Mouse (Mus musculus): ENCODE measurements around the gene Ubtf.

Ubtf gene

GRCm38 (mm10) chr11:102347683-102348082 is 28.1 kb upstream of the Ubtf start:
- DNase-seq (ENCODE audit: low read depth, low spot score) = no peak

GRCm38 (mm10) chr11:102346926-102347325 is 27.4 kb upstream of the Ubtf start:
- no peak for DNase-seq (ENCODE audit: low read depth, low spot score)

- no peak for DNase-seq (ENCODE audit: low read depth, low spot score)
Observed at GRCm38 (mm10) chr11:102344458-102344857, 24.9 kb upstream of the Ubtf start.

GRCm38 (mm10) chr11:102342742-102343141 is 23.2 kb upstream of the Ubtf start:
- DNase-seq (ENCODE audit: low read depth, low spot score) = no peak

GRCm38 (mm10) chr11:102341101-102341500 is 21.6 kb upstream of the Ubtf start:
- DNase-seq (ENCODE audit: low read depth, low spot score) = no peak

- DNase-seq (ENCODE audit: low read depth, low spot score) = no peak
Observed at GRCm38 (mm10) chr11:102339624-102340023, 20.1 kb upstream of the Ubtf start.

GRCm38 (mm10) chr11:102339195-102339594 is 19.7 kb upstream of the Ubtf start:
- no peak for DNase-seq (ENCODE audit: low read depth, low spot score)

GRCm38 (mm10) chr11:102338561-102338960 is 19.0 kb upstream of the Ubtf start:
- DNase-seq (ENCODE audit: low read depth, low spot score) = no peak

- no peak for DNase-seq (ENCODE audit: low read depth, low spot score)
Observed at GRCm38 (mm10) chr11:102337921-102338320, 18.4 kb upstream of the Ubtf start.

- no peak for DNase-seq (ENCODE audit: low read depth, low spot score)
Observed at GRCm38 (mm10) chr11:102336191-102336590, 16.6 kb upstream of the Ubtf start.

GRCm38 (mm10) chr11:102334973-102335700 is 15.6 kb upstream of the Ubtf start:
- DNase-seq (ENCODE audit: low read depth, low spot score) = no peak

GRCm38 (mm10) chr11:102334010-102334409 is 14.5 kb upstream of the Ubtf start:
- no peak for DNase-seq (ENCODE audit: low read depth, low spot score)

- DNase-seq (ENCODE audit: low read depth, low spot score) = no peak
Observed at GRCm38 (mm10) chr11:102333061-102333460, 13.5 kb upstream of the Ubtf start.

- no peak for DNase-seq (ENCODE audit: low read depth, low spot score)
Observed at GRCm38 (mm10) chr11:102331806-102332205, 12.3 kb upstream of the Ubtf start.

- DNase-seq (ENCODE audit: low read depth, low spot score) = no peak
Observed at GRCm38 (mm10) chr11:102330039-102330438, 10.5 kb upstream of the Ubtf start.

GRCm38 (mm10) chr11:102329518-102329917 is 10.0 kb upstream of the Ubtf start:
- no peak for DNase-seq (ENCODE audit: low read depth, low spot score)

- no peak for DNase-seq (ENCODE audit: low read depth, low spot score)
Observed at GRCm38 (mm10) chr11:102327839-102328238, 8.3 kb upstream of the Ubtf start.

GRCm38 (mm10) chr11:102327250-102327649 is 7.7 kb upstream of the Ubtf start:
- no peak for DNase-seq (ENCODE audit: low read depth, low spot score)

GRCm38 (mm10) chr11:102323516-102323915 is 4.0 kb upstream of the Ubtf start:
- DNase-seq (ENCODE audit: low read depth, low spot score) = no peak

- DNase-seq (ENCODE audit: low read depth, low spot score) = no peak
Observed at GRCm38 (mm10) chr11:102321931-102322330, 2.4 kb upstream of the Ubtf start.

- peak; percentile 34 for DNase-seq (ENCODE audit: low read depth, low spot score)
Observed at GRCm38 (mm10) chr11:102320686-102321005, 1.1 kb upstream of the Ubtf start.

GRCm38 (mm10) chr11:102319941-102320685 is 571 bp upstream of the Ubtf start:
- peak; percentile 80 for DNase-seq (ENCODE audit: low read depth, low spot score)
